Mouse (Mus musculus) left cerebral cortex, adult 9 months (tissue): ENCODE measurements at regions not wholly inside any gene's neighbourhood (a gene's known extent, or its start where the extent isn't known, plus 50 kb on each side); places are given as distances from the start of the nearest gene placed in this dataset.

Source experiments
- DNase-seq, 2 experiments: peaks; one replicate each; pipeline ENCODE4 v3.0.0; 2022; ENCODE audit warnings: low spot score in 2 of 2

GRCm38 (mm10) chr8:87273328-87273727 lies 199.1 kb downstream of the Cbln1 start:
- no peak for DNase-seq

GRCm38 (mm10) chr8:87270525-87271187 lies 201.8 kb downstream of the Cbln1 start:
- DNase-seq = no peak

GRCm38 (mm10) chr8:87268159-87268558 lies 204.2 kb downstream of the Cbln1 start:
- DNase-seq = no peak

GRCm38 (mm10) chr8:87264999-87265398 lies 207.4 kb downstream of the Cbln1 start:
- DNase-seq = no peak

GRCm38 (mm10) chr8:87260305-87260704 lies 212.1 kb downstream of the Cbln1 start:
- DNase-seq = no peak

- no peak for DNase-seq
Measured at GRCm38 (mm10) chr8:87242681-87243080, 229.7 kb downstream of the Cbln1 start.

- DNase-seq = no peak
Measured at GRCm38 (mm10) chr8:87237181-87237580, 235.2 kb downstream of the Cbln1 start.

GRCm38 (mm10) chr8:87236438-87236837 lies 236.0 kb downstream of the Cbln1 start:
- DNase-seq = no peak

- DNase-seq = peak in 1 of 2 experiments; percentile 50
Measured at GRCm38 (mm10) chr8:87235341-87236075, 236.9 kb downstream of the Cbln1 start.

- DNase-seq = no peak
Measured at GRCm38 (mm10) chr8:87234336-87234735, 238.1 kb downstream of the Cbln1 start.

GRCm38 (mm10) chr8:87233805-87234331 lies 238.5 kb downstream of the Cbln1 start:
- DNase-seq = no peak

GRCm38 (mm10) chr8:87231762-87232161 lies 240.6 kb downstream of the Cbln1 start:
- no peak for DNase-seq

GRCm38 (mm10) chr8:87230096-87230495 lies 242.3 kb downstream of the Cbln1 start:
- DNase-seq = no peak

GRCm38 (mm10) chr8:87229182-87229581 lies 243.2 kb downstream of the Cbln1 start:
- DNase-seq = no peak

GRCm38 (mm10) chr8:87228777-87229176 lies 243.6 kb downstream of the Cbln1 start:
- no peak for DNase-seq

GRCm38 (mm10) chr8:87225504-87226425 lies 246.6 kb downstream of the Cbln1 start:
- DNase-seq = no peak

GRCm38 (mm10) chr8:87220581-87220980 lies 251.8 kb downstream of the Cbln1 start:
- DNase-seq = no peak

GRCm38 (mm10) chr8:87218956-87219482 lies 253.4 kb downstream of the Cbln1 start:
- no peak for DNase-seq

GRCm38 (mm10) chr8:87214962-87215361 lies 257.4 kb downstream of the Cbln1 start:
- no peak for DNase-seq

GRCm38 (mm10) chr8:87210546-87210945 lies 261.9 kb downstream of the Cbln1 start:
- no peak for DNase-seq

- DNase-seq = no peak
Measured at GRCm38 (mm10) chr8:87209295-87209694, 263.1 kb downstream of the Cbln1 start.

- DNase-seq = no peak
Measured at GRCm38 (mm10) chr8:87208036-87208435, 264.4 kb downstream of the Cbln1 start.
